Mouse (Mus musculus) cortical plate, adult 2 months (tissue): ENCODE measurements around the gene Glo1.

Source experiments
- CTCF ChIP-seq: fragments of 200-500 bp; IDR thresholded peaks from 2 replicates; pipeline ENCODE4 v1.5.1; 2011; ENCODE audit warnings: mild to moderate bottlenecking, control low read depth, low read length; ENCODE audit not compliant: insufficient read depth; ENCODE audit errors: extremely low read depth
- POLR2A ChIP-seq: fragments of 200-500 bp; IDR thresholded peaks from 2 replicates; pipeline ENCODE4 v1.6.1; 2011; ENCODE audit warnings: mild to moderate bottlenecking, low read length, control low read depth; ENCODE audit not compliant: insufficient read depth; ENCODE audit errors: extremely low read depth

- no peak for TF ChIP-seq POLR2A
- no peak for TF ChIP-seq CTCF
Measured at GRCm38 (mm10) chr17:30558623-30559022, 68.0 kb downstream of the Glo1 start.
